Mouse (Mus musculus): ENCODE results near the gene Defb42.

DNA sequence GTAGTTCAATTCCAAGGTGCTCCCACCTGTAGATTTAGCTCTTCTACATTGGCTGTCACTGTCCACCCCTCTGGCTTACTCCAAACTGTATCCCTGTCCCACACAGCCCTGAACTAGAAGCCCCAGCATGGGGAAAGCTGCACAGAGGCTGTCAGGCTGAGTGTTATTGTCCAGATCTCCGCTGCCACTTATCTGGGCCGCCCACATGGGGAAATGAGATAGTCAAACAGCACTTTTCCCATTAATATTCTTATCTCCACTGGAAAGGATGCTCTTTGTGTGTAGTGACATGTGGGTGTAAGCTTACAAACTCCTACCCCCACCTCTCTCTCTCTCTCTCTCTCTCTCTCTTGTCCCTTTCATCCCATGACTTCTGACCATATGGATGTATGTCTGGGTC lies 15.4 kb downstream of the Defb42 start:
- TF ChIP-seq POLR2A (IDR thresholded peaks at IDR 0.05; ENCODE audit: borderline replicate concordance, extremely low read depth, insufficient read depth, insufficient read length, poor library complexity, severe bottlenecking) (no peak), CTCF (IDR thresholded peaks at IDR 0.05; ENCODE audit: borderline replicate concordance, extremely low read depth, insufficient read depth, insufficient read length) (no peak)
